Mouse (Mus musculus) testis, postnatal 14 days (tissue): ENCODE measurements around the gene Cntln.

Experiments used
- DNase-seq: peaks from one replicate; pipeline ENCODE4 v3.0.0; 2021; ENCODE audit warnings: low spot score

Gene Cntln

DNA sequence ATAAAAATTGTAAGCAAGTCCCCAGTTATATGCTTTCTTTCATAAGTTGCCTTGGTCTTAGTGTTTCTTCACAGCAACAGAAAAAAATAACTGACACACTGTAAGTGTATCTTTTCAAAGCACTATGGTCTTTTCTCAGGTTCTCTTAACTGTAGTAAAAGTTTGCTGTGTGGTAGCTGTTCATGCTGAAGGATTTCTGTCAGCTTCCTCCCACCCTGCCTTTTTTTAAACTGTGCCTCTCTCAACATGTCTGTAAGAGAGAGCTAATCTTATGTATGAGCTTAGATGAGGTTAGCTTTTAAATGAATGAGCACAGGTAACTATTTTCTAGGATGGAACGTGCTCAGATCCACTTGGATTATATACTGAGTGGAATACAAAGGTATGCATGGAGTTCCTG is 170.5 kb downstream of the Cntln start:
- no peak for DNase-seq

DNA sequence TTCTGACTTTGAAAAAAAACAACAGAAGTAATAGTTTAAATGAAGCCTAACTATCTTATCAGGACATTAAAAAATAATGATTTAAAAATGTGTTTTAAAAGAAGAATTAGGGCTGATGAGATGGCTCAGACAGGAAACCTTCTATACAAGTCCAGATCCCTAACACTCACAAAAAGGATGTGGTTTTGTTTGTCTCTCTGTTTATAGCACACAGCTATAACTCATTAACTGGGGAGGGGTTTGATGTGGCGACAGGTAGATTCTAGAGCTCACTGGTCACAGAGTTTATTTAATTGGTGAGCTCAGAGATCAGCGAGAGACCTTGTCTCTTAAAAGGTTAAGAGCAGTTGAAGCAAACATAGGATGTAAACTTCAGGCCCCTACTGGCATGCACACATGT is 175.5 kb downstream of the Cntln start:
- DNase-seq, result no peak

DNA sequence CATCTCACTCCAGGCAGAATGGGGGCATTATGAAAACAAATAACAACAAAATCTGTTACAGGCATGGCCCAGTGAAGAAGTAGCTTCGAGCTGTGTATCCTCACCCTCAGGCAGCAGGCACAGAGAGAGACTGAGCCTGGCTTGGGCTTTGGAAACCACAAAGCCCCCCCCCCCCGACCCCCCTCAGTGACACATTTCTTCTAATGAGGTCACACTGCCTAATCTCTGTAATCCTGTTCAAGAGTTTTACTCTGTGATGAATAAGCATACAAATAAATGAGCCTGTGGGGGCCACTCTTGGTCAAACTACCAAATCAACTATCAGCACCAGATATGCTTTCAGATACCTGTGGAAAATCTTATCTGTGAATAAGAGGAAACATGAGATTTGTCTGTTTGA is 177.6 kb downstream of the Cntln start:
- no peak for DNase-seq

DNA sequence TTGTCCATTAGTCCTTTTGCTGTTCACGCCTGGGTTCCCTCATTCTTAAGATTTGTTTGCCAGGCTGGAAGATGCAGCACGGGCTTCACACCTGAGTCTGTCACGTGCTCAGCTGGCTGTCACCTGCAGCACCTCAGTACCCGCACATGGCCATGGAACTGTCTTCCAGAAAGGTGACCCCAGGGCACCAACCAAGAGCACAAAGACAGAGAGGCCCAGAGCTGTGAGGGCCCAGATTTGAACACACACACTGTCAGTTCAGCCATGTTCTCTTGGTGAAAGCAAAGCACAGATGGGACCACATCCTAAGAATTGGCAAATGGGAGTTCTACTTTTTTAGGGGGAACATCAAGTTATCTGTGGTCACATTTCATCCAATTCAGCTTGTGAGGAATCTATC is 211.9 kb downstream of the Cntln start:
- no peak for DNase-seq

DNA sequence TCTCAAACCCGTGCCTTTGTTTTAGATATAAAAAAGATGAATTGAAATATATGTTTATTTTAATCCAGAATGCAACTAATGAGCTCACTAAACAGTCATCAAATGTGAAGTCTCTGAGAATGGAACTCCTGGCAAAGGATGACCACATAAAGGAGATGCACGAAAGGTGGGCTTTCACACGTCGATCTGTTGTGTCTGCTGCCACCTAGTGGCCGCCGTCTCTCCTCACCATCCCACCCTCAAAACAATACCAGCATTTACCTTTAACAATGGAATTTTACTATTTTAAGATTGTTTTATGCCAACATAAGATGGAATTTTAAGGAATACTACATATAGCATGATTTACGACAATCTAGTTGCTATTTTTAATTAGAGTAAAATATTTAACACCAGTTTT is 212.6 kb downstream of the Cntln start:
- DNase-seq, result no peak

DNA sequence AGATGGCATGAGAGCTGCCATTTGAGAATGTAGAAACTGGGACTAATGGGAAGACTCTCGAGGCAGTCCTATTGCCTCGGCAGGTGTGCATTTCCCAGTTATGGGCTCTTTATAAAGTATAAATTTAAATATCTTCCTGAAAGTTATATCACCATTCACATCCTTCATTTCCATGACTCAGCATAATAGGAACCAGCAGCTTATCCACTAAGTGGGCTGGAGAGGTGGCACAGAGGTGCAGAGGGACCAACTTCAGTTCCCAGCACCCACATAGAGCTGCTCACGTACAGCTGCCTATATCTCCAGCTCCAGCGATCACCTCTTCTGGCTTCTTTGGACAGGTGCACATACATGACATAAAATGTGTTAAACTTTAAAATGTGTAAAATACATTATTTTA is 218.1 kb downstream of the Cntln start:
- no peak for DNase-seq

DNA sequence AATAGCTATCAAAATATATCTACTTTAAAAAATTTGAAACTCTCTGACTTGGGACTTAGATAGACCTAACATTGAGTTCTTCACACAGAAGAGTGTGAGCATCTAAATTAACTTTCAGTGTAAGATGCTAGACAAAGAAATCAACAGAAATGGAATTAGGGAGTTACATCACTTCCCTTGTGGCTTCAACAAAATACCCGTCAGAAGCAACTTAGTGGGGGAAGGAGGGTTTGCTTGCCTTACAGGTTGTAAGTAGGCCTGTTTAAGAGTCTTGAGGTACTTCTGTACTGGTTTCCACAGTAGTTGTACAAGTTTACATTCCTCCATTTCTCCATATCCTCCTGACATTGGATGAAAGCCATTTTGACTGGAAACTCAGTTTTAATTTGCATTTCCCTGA is 222.3 kb downstream of the Cntln start:
- no peak for DNase-seq

DNA sequence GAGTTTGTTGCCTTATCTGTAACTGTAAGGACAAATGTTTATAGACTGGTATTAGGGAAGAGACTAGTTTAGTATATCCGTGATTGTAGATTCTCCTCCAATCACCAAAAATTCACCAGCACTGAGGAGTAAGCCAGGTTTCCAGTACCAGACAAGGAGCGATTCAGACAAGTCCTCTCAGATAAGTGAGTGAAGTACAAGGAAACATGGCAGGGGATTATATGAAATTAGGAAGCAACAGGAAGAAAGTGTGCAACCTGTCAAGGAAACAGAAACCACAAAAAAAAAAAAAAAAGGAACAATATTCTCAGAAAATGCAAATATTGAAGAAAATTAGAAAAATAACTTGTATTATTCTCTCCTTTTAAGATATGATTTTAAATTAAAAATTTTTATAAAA is 222.9 kb downstream of the Cntln start:
- no peak for DNase-seq

DNA sequence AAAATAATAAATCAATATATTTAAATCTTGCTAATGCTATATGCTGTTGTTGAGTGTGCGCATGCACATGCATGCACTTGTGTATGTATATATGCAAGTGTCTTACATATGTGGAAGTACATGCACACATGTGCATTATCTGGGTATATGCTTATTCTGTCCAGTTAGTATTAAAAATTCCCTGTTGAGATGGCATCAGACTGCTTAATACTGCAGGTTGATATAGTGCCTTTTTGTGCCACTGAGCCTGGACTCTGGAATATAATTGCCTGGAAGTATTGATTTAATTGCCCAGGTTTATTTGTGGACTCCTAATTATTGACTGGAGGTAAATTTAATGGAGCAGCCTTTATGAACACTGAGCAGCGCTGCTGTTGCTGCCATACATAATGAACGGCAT is 236.2 kb downstream of the Cntln start:
- no peak for DNase-seq

DNA sequence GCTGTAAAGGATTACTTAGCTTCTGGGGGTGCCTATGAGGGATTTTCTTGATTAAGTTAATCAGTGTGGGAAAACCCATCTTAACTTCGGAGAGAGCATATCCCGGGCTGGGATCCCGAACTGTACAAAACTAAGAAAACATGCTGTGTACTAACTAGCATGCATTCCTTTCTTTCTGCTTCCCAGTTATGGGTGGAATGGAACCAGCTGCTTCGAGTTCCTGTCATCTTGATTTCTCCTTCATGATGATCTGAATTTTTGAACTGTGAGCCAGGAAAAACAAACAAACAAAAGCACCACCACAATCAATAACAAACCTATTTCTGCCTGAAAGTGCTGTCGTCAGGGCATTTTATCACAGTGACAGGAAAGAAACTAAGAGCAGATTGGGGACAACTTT is 265.6 kb downstream of the Cntln start:
- DNase-seq, result no peak

DNA sequence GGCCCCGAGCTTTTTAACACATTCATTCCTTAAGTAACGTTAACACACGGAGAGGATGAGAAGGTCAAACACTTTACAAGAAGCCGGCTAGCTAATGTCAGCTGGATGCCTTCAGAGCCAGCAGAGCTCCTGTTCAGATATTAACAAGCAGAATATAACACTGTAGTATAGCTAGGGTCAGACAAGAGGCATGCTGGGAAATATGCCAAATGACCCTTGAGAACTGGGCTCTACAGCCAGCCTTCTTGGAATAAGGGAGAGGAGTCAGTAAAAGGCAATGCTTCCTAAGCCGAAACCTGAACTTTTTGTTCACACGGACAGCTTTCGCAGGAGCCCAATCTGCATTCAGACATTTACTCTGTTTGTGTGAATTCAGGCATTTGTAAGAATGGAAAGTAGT is 267.8 kb downstream of the Cntln start:
- no peak for DNase-seq

DNA sequence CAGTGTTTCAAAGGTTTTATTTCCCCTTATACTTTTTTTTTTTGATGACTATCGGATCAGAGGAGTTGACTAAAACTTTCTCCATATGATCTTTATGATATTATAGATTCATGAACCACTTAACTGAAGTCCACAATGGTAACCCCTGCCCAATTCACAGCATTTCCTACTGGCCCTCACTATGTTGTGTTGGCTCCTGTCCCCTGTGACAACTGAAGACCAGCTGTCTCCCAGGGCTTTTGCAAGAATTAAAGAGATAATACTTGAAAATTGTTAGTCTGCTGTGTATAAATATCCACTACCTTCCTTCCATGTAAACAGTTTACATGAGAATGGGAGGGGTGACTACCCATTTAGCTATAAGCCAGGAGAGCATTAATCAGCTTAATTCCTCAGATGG is 270.3 kb downstream of the Cntln start:
- DNase-seq, result no peak

DNA sequence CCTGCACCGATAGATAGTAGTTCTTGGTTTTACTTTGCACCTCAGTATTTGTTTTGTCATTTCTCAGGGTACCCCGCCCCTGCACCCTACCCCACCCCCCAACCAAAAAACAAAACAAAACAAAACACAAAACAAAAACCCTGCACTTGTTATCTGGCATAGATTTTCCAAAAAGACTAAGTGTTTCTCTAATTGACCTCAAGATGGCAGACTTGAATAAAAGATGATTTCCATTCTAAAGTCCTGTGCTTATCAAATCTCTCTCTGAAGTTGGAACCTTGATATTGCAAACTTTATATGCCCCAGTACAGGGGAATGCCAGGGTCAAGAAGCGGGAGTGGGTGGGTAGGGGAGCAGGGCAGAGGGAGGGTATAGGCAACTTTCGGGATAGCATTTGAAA is 277.0 kb downstream of the Cntln start:
- no peak for DNase-seq

DNA sequence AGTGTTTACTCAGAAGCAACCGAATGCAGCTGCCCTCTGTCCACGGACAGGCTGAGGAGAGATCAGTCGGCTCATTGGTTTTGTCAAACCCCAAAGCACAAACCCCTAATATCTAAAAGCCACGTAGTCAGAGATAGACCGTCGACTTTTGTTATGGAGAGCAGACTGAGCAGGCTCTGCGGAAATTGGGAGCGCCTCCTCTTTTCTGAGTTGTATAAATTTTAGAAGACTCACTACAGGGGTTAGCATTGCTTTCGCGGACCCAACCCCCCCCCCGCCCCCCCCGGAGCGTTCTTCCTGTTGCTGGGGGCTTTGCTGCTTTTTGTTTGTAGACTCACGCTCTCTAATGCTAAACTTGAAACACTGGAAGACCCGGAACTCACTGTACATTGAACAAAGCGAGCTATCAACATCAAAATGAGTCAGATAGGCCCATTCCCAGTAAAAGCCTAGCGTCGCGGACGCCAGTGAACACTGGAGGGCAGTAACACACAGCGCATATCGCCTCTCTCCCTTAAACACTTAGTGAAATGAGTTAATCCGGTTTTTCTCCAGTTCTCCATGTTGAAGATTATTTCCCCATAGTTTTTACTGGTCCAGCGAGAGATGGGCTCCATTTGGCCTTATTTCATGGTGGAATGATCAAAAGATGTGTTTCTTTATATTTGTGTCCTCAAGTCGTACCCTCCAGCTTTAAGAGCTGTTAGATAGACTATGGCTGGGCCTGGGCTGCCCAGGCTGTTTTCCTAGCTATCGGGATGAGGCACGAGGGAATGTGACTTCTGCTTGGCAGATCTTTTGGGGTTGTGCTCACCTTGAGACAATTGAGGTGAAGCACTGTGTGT is 278.6 kb downstream of the Cntln start:
- DNase-seq, result peak; percentile 19

DNA sequence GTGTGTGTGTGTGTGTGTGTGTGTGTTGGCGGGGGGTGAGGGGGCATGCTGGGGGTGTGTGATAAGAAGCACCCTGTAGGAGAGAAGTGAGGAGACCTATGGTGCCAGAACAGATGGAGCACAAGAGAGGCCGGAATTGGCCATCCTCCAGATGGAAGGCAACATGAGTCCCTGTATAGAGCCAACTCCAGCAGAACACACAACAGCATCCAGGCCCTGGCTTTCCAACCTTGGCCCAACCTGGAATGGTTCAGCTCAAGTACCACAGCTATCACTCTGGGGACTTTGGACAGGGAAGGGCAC is 279.2 kb downstream of the Cntln start:
- DNase-seq, result no peak

DNA sequence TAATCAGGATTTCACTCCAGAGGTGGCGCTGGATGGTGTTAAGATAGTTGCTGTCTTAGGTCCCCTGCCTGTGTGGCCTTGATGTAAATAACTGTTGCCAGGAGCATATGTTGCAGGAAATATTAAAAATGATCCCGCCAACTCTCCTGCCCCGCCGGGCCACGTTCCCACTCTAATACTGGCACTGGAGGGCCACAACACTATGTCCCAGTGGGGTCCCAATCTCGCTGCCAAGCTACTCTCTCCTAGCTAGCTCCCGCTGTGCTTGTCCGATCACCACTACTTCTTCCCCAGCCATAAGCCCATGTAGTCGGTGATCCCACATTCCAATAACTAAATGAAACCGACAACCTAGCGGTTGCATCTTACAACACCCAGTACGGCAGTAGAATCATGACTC is 283.9 kb downstream of the Cntln start:
- DNase-seq, result no peak

DNA sequence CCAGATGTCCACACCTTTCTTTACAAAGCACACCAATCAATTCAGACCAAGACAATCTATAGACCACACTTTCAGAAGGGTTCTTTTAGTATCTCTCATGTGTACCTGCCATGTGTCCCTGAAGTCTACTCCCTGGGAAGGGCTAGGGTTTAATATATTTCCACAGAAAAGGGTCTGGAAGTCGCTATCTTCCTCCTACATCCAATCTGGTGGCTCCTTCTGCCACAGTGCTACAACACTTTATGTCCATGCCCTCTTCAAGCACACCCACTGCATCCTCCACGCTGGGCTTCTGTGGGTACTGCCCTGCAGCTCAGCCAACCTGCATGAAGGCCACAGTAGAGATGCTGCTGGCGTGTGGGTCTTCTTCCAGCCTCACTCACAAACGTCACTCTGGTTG is 291.4 kb downstream of the Cntln start:
- DNase-seq, result no peak

DNA sequence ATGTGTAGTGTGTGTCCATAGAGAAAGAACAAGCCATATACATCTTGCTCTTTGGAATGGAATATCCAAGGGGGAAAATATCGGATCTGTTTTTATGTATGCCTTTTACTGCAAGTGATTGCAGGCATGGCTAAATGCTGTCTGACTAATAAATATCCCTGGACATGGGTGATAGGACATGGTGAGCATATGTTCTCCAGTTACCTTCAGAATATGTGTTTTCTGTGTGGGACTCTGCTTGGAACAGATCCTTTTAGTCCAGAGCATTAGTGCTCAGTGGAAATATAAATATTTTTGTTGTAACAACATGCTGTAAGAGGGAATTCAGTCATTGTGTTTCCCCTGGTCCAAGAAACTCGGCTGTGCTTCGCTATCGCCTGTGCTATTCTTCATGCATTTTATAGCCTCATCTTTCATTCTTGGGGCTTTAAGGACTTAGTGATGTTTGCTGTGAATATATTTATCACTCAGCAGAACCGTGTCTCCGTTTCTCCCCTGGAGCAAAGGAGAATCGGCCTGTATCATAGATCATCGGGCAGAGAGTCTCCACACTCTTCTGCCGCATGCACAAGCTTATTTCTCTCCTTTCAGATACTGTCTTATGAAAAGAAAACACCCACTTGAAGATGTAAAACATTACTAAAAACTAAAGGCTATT is 294.4 kb downstream of the Cntln start:
- no peak for DNase-seq
